11 mouse cellular contexts compared by ENCODE assay signal in the genomic region with DNA sequence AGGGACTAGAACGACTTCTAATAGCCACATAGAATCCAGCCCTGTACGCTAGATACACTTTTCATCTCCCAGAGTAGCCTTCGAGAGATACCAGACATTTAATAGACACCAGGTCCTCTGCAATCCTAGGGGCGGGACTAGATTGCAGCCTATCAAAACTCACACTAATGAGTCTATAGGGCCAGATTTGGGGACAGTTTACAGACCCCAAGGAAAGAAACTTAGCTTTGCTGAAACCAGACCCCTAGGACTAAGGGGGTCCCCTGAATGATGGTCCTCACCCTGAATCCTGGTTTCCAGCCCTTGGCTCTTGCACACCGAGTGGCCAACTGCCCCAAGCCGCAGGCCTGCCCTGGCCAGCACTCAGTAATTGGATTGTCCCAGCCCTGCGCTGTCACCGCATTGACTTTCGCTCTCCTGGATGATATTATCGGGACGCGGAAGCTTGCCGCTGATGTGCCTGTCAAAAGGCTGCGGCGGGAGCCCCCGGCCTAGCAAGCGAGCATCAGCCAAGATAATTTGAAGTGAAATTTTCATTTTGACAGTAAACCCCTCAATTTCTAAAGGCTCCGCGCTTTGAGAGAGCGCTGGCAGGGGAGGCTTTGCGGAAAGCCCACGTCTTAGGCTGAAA. TPM values are rescaled to one million over a fixed set of nuclear protein-coding genes. Genes with fewer than 3 reads are reported as not detected.
A peak's percentile ranks its signal among the peaks of the same experiment; 100 is the strongest.
DNase-seq lines count a peak whose midpoint lies in the region; ATAC-seq and TF ChIP-seq lines count a peak whose summit lies in the region.
"Had no signal": no experiment of that assay in that cellular context is flagged by ENCODE, and none has a peak within 500 bp of the region (broad histone marks: within the 10 kb centered on the region; RNA-seq: fewer than 3 reads in every experiment).

No protein-coding gene starts in this region.

- 6% methylated on average over 22 of the region's 22 CpGs for WGBS in lung, embryonic 15.5 days
- 7% methylated on average over 22 of the region's 22 CpGs for WGBS in lung, adult 2 months
- WGBS in heart, embryonic 15.5 days: 7% methylated on average over 22 of the region's 22 CpGs
- 4% methylated on average over 22 of the region's 22 CpGs for WGBS in midbrain, embryonic 10.5 days

- no peak for ATAC-seq in lung, embryonic 15.5 days (ENCODE audit: borderline replicate concordance, extremely low read depth, low FRiP score, low TSS enrichment)
- no peak for ATAC-seq in heart, embryonic 15.5 days (replicated peaks; ENCODE audit: insufficient number of reproducible peaks, insufficient read depth, low FRiP score, low read depth)

- no peak for DNase-seq in lung, adult 2 months
- DNase-seq in midbrain, embryonic 10.5 days (ENCODE audit: low spot score): peak; percentile 56
- DNase-seq in cerebellum, adult 11 months: no peak
- no peak for DNase-seq in cerebellum, adult 8-10 months
- DNase-seq in layer of hippocampus, postnatal 14 days (ENCODE audit: low spot score in 2 of 2): no peak

- H3K4me3 ChIP-seq in lung, embryonic 15.5 days: peak overlapping the region; percentile 4
- H3K4me3 ChIP-seq in lung, adult 2 months (replicated peaks; ENCODE audit: extremely low read depth, low read depth, low read length): no peak overlapping the region
- peak overlapping the region; percentile 37 for H3K4me3 ChIP-seq in heart, embryonic 15.5 days
- H3K4me3 ChIP-seq in midbrain, embryonic 10.5 days: peak overlapping the region; percentile 54
- H3K4me3 ChIP-seq: embryonic facial prominence, embryonic 12.5 days had no signal

- H3K9me3 ChIP-seq in lung, embryonic 15.5 days: no peaks in the 10 kb centered on the region
- H3K9me3 ChIP-seq in heart, embryonic 15.5 days (replicated peaks): no peaks in the 10 kb centered on the region
- H3K9me3 ChIP-seq in midbrain, embryonic 10.5 days (replicated peaks): no peaks in the 10 kb centered on the region
- H3K9me3 ChIP-seq: embryonic facial prominence, embryonic 12.5 days had no signal

- H3K9ac ChIP-seq in lung, embryonic 15.5 days: no peak overlapping the region
- peak overlapping the region; percentile 47 for H3K9ac ChIP-seq in heart, embryonic 15.5 days
- H3K9ac ChIP-seq: embryonic facial prominence, embryonic 12.5 days had no signal

- no peaks in the 10 kb centered on the region for H3K36me3 ChIP-seq in lung, embryonic 15.5 days
- H3K36me3 ChIP-seq in heart, embryonic 15.5 days: no peaks in the 10 kb centered on the region
- no peaks in the 10 kb centered on the region for H3K36me3 ChIP-seq in midbrain, embryonic 10.5 days
- H3K36me3 ChIP-seq: embryonic facial prominence, embryonic 12.5 days had no signal

- H3K4me1 ChIP-seq in lung, embryonic 15.5 days: peaks cover 17% of the 10 kb centered on the region
- no peaks in the 10 kb centered on the region for H3K4me1 ChIP-seq in lung, adult 2 months (ENCODE audit: control insufficient read depth, insufficient read depth, low read length)
- peaks cover 86% of the 10 kb centered on the region for H3K4me1 ChIP-seq in heart, embryonic 15.5 days (replicated peaks)
- H3K4me1 ChIP-seq in midbrain, embryonic 10.5 days: peaks cover 55% of the 10 kb centered on the region

- peak overlapping the region; percentile 38; the same call in 1 of the 2 replicates for H3K4me2 ChIP-seq in lung, embryonic 15.5 days
- peak overlapping the region; percentile 65 for H3K4me2 ChIP-seq in heart, embryonic 15.5 days

- H3K27ac ChIP-seq in lung, embryonic 15.5 days: no peak overlapping the region
- peak overlapping the region; percentile 61 for H3K27ac ChIP-seq in heart, embryonic 15.5 days
- H3K27ac ChIP-seq in midbrain, embryonic 10.5 days (replicated peaks): no peak overlapping the region
- H3K27ac ChIP-seq: embryonic facial prominence, embryonic 12.5 days had no signal

- H3K27me3 ChIP-seq in lung, embryonic 15.5 days: peaks cover 95% of the 10 kb centered on the region
- H3K27me3 ChIP-seq in heart, embryonic 15.5 days: peaks cover 77% of the 10 kb centered on the region
- H3K27me3 ChIP-seq in midbrain, embryonic 10.5 days (ENCODE audit: low read depth, poor library complexity, severe bottlenecking): peaks cover 100% of the 10 kb centered on the region

- no peak for TF ChIP-seq POLR2A in lung, adult 2 months (IDR thresholded peaks at IDR 0.05; ENCODE audit: borderline replicate concordance, extremely low read depth, low read depth, low read length)

- TF ChIP-seq CTCF in lung, adult 2 months (IDR thresholded peaks at IDR 0.05; ENCODE audit: insufficient read depth, low read length): no peak

RNA-seq across cellular contexts. Expression of a gene that starts 10.3 kb away (rescaled TPM):
- polyA plus RNA-seq in lung, embryonic 15.5 days (2015; fragmentation: Nextera tagmentation; extraction: Ambion mirVana): 0.15 and 0.65 TPM in 2 replicates
- not detected in 2 replicates for polyA plus RNA-seq in lung, adult 2 months (2012; rRNA removed)
- 40.3 and 44.3 TPM in 2 replicates for polyA plus RNA-seq in heart, embryonic 15.5 days (2015; fragmentation: Nextera tagmentation; extraction: Ambion mirVana)
- polyA plus RNA-seq in midbrain, embryonic 10.5 days (2016; fragmentation: Nextera tagmentation; extraction: Ambion mirVana): 1.3 and 1.7 TPM in 2 replicates
- total RNA-seq in layer of hippocampus, postnatal 14 days (2021): not detected
- total RNA-seq: layer of hippocampus, postnatal 25 days; megakaryocyte, adult 5-6 weeks had no signal
- polyA plus RNA-seq: gonadal fat pad, adult 2 months had no signal

RNA-seq across cellular contexts. Expression of a gene that starts 57.7 kb away (rescaled TPM):
- polyA plus RNA-seq in lung, embryonic 15.5 days (2015; fragmentation: Nextera tagmentation; extraction: Ambion mirVana): 130 and 131 TPM in 2 replicates
- polyA plus RNA-seq in lung, adult 2 months (2012; rRNA removed): 79.2 and 81.6 TPM in 2 replicates
- 117 and 140 TPM in 2 replicates for polyA plus RNA-seq in heart, embryonic 15.5 days (2015; fragmentation: Nextera tagmentation; extraction: Ambion mirVana)
- 130 and 149 TPM in 2 replicates for polyA plus RNA-seq in midbrain, embryonic 10.5 days (2016; fragmentation: Nextera tagmentation; extraction: Ambion mirVana)
- total RNA-seq in layer of hippocampus, postnatal 14 days (2021): 10 to 100 TPM; 34.3 to 38.2 TPM

RNA-seq across cellular contexts. Expression of a gene that starts 57.8 kb away (rescaled TPM):
- polyA plus RNA-seq in lung, embryonic 15.5 days (2015; fragmentation: Nextera tagmentation; extraction: Ambion mirVana): 376 and 415 TPM in 2 replicates
- 44.2 and 60.3 TPM in 2 replicates for polyA plus RNA-seq in lung, adult 2 months (2012; rRNA removed)
- polyA plus RNA-seq in heart, embryonic 15.5 days (2015; fragmentation: Nextera tagmentation; extraction: Ambion mirVana): 637 and 761 TPM in 2 replicates
- polyA plus RNA-seq in midbrain, embryonic 10.5 days (2016; fragmentation: Nextera tagmentation; extraction: Ambion mirVana): 386 and 389 TPM in 2 replicates
- total RNA-seq in layer of hippocampus, postnatal 14 days (2021): 100 to 1,000 TPM; 178 to 180 TPM

Comparison
In these comparisons a context has a peak if more than half of its experiments do, and no peak if none do; other contexts are left out.
1. RNA of a gene that starts 10.3 kb away (polyA plus RNA-seq): 40.3 to 44.3 TPM in heart, embryonic 15.5 days; 1.3 to 1.7 TPM in midbrain, embryonic 10.5 days, 0.15 to 0.65 TPM in lung, embryonic 15.5 days and not detected in lung, adult 2 months; every median in the first group is over 10 times any median in the second.